In genomic region chr6:52838691-52839090, GRCm38 (mm10) we compare ENCODE assay signal across 8 mouse cellular contexts.
DNase-seq lines count a peak whose midpoint lies in the region; ATAC-seq lines count a peak whose summit lies in the region.

No protein-coding gene starts in this region.

- no peaks in the 10 kb centered on the region; the same call in 1 of the 2 replicates for H3K27me3 ChIP-seq in hindbrain, embryonic 16.5 days (replicated peaks; ENCODE audit: control insufficient read depth, insufficient read depth, low read length)
- peaks cover 13% of the 10 kb centered on the region for H3K27me3 ChIP-seq in megakaryocyte, embryonic 14.5 days (replicated peaks)

- ATAC-seq in hindbrain, embryonic 16.5 days = peak; percentile 78

- H3K4me3 ChIP-seq in hindbrain, embryonic 16.5 days (ENCODE audit: low read length) = no peak overlapping the region
- H3K4me3 ChIP-seq in megakaryocyte, embryonic 14.5 days (replicated peaks) = peak overlapping the region; percentile 83

- no peak overlapping the region for H3K9ac ChIP-seq in hindbrain, embryonic 16.5 days (ENCODE audit: low read depth, low read length)

- peak; percentile 92 for DNase-seq in ZHBTc4 (ENCODE audit: low read depth, low spot score)
- DNase-seq in cerebellum, postnatal 36 days = peak; percentile 79 to 87
- peak; percentile 79 to 89 for DNase-seq in frontal cortex, postnatal 36 days (ENCODE audit: low spot score in 2 of 2)
- peak; percentile 80 to 81 for DNase-seq in layer of hippocampus, postnatal 36 days
- peak; percentile 87 to 90 for DNase-seq in right cerebral cortex, postnatal 10 days (ENCODE audit: low spot score in 2 of 2)
- peak; percentile 82 to 87 for DNase-seq in urinary bladder, postnatal 36 days (ENCODE audit: low spot score in 2 of 2)

- no peak overlapping the region for H3K27ac ChIP-seq in hindbrain, embryonic 16.5 days (ENCODE audit: low read depth, low read length)

- H3K36me3 ChIP-seq in hindbrain, embryonic 16.5 days (ENCODE audit: control insufficient read depth, insufficient read depth, low read length) = no peaks in the 10 kb centered on the region
- H3K36me3 ChIP-seq in megakaryocyte, embryonic 14.5 days (replicated peaks; ENCODE audit: low read length) = no peaks in the 10 kb centered on the region

- no peak overlapping the region for H3K4me2 ChIP-seq in hindbrain, embryonic 16.5 days (ENCODE audit: low read length)

- H3K9me3 ChIP-seq in hindbrain, embryonic 16.5 days (ENCODE audit: control insufficient read depth, low read length) = no peaks in the 10 kb centered on the region
- no peaks in the 10 kb centered on the region for H3K9me3 ChIP-seq in megakaryocyte, embryonic 14.5 days

- 2% methylated on average over 8 of the region's 8 CpGs for WGBS in hindbrain, embryonic 16.5 days

- peaks cover 11% of the 10 kb centered on the region for H3K4me1 ChIP-seq in hindbrain, embryonic 16.5 days (ENCODE audit: control insufficient read depth, insufficient read depth, low read depth, low read length)
- peaks cover 56% of the 10 kb centered on the region for H3K4me1 ChIP-seq in megakaryocyte, embryonic 14.5 days
